Mouse (Mus musculus): ENCODE results near the gene Ccdc110. TPM values are rescaled to one million over a fixed set of nuclear protein-coding genes. Genes with fewer than 3 reads are reported as not detected.

The Ccdc110 gene
- total and polyA plus RNA-seq, 2 experiments from 2014 or later, result 0.38 to 0.46 TPM

DNA sequence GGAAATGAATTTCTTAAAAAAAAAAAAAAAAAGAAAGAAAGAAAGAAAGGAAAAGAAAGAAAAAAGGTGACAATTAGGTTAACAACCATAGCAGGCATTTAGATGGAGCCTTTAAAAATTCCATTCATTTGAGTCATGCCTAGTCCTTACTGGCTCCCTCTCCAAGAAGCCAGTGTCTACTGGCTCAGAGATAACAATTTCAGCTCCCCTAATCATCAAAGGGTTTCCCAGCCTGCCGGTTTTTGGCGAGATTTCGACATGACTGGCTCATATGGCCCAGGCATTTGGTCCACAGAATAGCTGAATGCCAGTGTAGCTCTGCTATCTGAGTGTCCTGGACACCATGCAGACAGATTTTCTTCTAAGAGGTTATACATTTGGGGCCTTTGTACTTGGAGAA, 30.8 kb upstream of the Ccdc110 start:
- 20% methylated on average over 3 of the region's 3 CpGs for WGBS
- H3K27ac ChIP-seq (ENCODE audit: low read depth, low read length), result no peak overlapping the region
- no peaks in the 10 kb centered on the region; the same call in 1 of the 2 replicates for H3K27me3 ChIP-seq (ENCODE audit: insufficient read depth, low read length)
- no peaks in the 10 kb centered on the region for H3K36me3 ChIP-seq (ENCODE audit: insufficient read depth)
- DNase-seq (no peak), ATAC-seq (no peak)
- no peak overlapping the region for H3K9ac ChIP-seq
- H3K4me3 ChIP-seq (ENCODE audit: low read depth, low read length), result no peak overlapping the region
- TF ChIP-seq CTCF (IDR thresholded peaks at IDR 0.05; ENCODE audit: low read depth), result no peak
- H3K9me3 ChIP-seq (ENCODE audit: low read length), result no peaks in the 10 kb centered on the region
- H3K4me2 ChIP-seq (ENCODE audit: low read depth), result no peak overlapping the region
- no peaks in the 10 kb centered on the region for H3K4me1 ChIP-seq (ENCODE audit: insufficient read depth)

DNA sequence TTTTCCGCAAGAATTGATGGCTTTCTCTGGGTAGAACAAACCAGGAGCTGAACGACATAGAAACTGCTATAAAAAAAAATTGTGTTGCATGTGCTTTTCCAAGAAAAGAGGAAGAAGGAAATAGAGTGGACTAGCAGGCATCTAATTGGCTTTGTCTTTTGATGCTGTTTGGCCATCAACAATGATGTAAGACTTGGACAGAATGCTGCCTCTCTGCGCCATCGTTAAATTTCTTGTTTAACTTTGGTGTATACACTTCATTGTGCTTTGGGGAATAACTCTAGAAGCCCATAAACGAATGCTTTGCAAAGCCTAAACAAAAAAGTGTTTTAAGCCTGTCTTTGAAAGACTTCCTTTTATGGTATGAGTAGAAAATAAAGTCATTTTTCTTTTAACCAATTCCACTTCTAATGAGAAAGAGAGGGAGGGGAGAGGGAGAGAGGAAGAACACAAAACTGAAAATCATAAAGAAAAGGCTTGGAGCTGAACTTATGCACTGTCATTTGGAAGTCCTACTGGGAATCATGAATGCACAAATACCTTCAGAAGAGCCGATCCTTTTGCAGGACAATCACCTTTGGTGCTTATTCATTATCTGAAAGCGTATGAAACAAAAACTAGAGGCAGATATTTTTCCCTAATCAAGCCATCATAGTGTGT, 28.7 kb upstream of the Ccdc110 start:
- no peak overlapping the region for H3K4me3 ChIP-seq (ENCODE audit: low read depth, low read length)
- TF ChIP-seq CTCF (IDR thresholded peaks at IDR 0.05; ENCODE audit: low read depth), result no peak
- no peaks in the 10 kb centered on the region for H3K36me3 ChIP-seq (ENCODE audit: insufficient read depth)
- H3K9ac ChIP-seq, result no peak overlapping the region
- H3K27ac ChIP-seq (ENCODE audit: low read depth, low read length), result no peak overlapping the region
- no peak for DNase-seq
- H3K4me2 ChIP-seq (ENCODE audit: low read depth), result no peak overlapping the region
- 15% methylated on average over 7 of the region's 7 CpGs for WGBS
- ATAC-seq, result no peak
- H3K27me3 ChIP-seq (ENCODE audit: insufficient read depth, low read length), result peaks cover 3% of the 10 kb centered on the region
- H3K4me1 ChIP-seq (ENCODE audit: insufficient read depth), result no peaks in the 10 kb centered on the region
- no peaks in the 10 kb centered on the region for H3K9me3 ChIP-seq (ENCODE audit: low read length)

DNA sequence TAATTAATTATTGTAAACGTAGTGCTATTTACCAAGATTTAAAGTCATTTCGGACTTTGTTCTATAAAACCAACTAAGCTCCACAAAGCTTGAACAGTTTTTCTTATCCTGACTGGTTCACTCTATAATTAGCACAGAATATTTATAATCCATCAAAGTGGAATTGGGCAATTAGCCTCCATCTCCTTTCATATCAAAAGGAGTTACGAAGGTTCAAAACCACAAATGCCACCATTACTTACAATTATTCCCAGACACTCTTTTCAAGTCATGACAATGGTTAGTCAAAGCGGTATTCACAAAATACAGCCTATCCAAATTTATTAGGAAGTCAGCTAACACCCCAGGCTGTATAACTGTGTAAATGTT, 28.2 kb upstream of the Ccdc110 start:
- WGBS, result 31% methylated on average over 4 of the region's 4 CpGs
- no peaks in the 10 kb centered on the region for H3K36me3 ChIP-seq (ENCODE audit: insufficient read depth)
- no peak overlapping the region for H3K4me3 ChIP-seq (ENCODE audit: low read depth, low read length)
- no peak overlapping the region for H3K4me2 ChIP-seq (ENCODE audit: low read depth)
- no peaks in the 10 kb centered on the region for H3K9me3 ChIP-seq (ENCODE audit: low read length)
- H3K27ac ChIP-seq (ENCODE audit: low read depth, low read length), result no peak overlapping the region
- TF ChIP-seq CTCF (IDR thresholded peaks at IDR 0.05; ENCODE audit: low read depth), result no peak
- peaks cover 3% of the 10 kb centered on the region for H3K27me3 ChIP-seq (ENCODE audit: insufficient read depth, low read length)
- H3K9ac ChIP-seq, result no peak overlapping the region
- ATAC-seq (no peak), DNase-seq (no peak)
- no peaks in the 10 kb centered on the region for H3K4me1 ChIP-seq (ENCODE audit: insufficient read depth)

DNA sequence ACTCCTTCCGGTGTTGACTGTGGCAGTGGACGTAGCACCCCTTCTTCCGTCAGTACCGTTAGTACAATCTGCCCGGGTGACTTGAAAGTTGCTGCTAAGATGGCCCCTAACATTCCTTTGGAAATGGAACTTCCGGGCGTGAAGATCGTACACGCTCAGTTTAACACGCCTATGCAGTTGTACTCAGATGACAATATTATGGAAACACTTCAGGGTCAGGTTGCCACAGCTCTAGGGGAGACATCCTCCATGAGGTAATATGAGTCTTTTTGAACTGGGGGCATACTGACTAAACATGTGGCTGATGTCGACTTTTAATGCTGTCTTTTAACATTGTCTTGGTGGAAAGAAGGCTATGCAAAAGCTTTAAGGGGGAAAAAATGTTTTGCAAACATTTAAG, 20.7 kb upstream of the Ccdc110 start:
- TF ChIP-seq CTCF (IDR thresholded peaks at IDR 0.05; ENCODE audit: low read depth), result no peak
- no peaks in the 10 kb centered on the region for H3K9me3 ChIP-seq (ENCODE audit: low read length)
- H3K4me1 ChIP-seq (ENCODE audit: insufficient read depth), result no peaks in the 10 kb centered on the region
- no peak overlapping the region for H3K4me3 ChIP-seq (ENCODE audit: low read depth, low read length)
- H3K4me2 ChIP-seq (ENCODE audit: low read depth), result no peak overlapping the region
- H3K36me3 ChIP-seq (ENCODE audit: insufficient read depth), result no peaks in the 10 kb centered on the region
- ATAC-seq, result no peak
- H3K27me3 ChIP-seq (ENCODE audit: insufficient read depth, low read length), result peaks cover 3% of the 10 kb centered on the region; the same call in 1 of the 2 replicates
- DNase-seq, result no peak
- H3K27ac ChIP-seq (ENCODE audit: low read depth, low read length), result no peak overlapping the region
- no peak overlapping the region for H3K9ac ChIP-seq
- WGBS, result 93% methylated on average over 11 of the region's 11 CpGs

DNA sequence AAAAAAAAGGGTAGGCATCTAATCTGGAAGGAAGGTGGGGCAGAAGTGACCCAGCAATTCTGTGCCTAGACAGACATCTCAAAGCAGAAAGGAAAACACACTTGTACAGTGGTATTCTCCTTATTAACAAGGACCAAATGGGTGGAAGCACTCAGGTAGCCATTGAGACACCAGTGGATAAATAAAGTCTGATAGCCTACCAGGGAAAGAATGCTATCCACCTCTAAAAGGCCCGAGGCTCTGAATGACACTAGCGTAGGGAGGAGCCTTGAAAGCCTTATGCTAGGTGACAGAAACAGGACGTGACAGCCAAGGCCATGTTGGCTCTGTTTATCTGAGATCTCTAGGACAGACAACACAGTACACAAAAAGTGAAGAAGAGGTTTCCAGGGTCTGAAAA, 17.9 kb upstream of the Ccdc110 start:
- Histone ChIP-seq H3K9me3 (ENCODE audit: low read length) (no peaks in the 10 kb centered on the region), H3K4me2 (ENCODE audit: low read depth) (no peak overlapping the region), H3K27me3 (ENCODE audit: insufficient read depth, low read length) (no peaks in the 10 kb centered on the region), H3K9ac (no peak overlapping the region), H3K36me3 (ENCODE audit: insufficient read depth) (no peaks in the 10 kb centered on the region), H3K4me1 (ENCODE audit: insufficient read depth) (no peaks in the 10 kb centered on the region), H3K4me3 (ENCODE audit: low read depth, low read length) (no peak overlapping the region), H3K27ac (ENCODE audit: low read depth, low read length) (no peak overlapping the region)
- no peak for DNase-seq
- ATAC-seq, result no peak
- 84% methylated on average over 3 of the region's 3 CpGs for WGBS
- TF ChIP-seq CTCF (IDR thresholded peaks at IDR 0.05; ENCODE audit: low read depth), result no peak

DNA sequence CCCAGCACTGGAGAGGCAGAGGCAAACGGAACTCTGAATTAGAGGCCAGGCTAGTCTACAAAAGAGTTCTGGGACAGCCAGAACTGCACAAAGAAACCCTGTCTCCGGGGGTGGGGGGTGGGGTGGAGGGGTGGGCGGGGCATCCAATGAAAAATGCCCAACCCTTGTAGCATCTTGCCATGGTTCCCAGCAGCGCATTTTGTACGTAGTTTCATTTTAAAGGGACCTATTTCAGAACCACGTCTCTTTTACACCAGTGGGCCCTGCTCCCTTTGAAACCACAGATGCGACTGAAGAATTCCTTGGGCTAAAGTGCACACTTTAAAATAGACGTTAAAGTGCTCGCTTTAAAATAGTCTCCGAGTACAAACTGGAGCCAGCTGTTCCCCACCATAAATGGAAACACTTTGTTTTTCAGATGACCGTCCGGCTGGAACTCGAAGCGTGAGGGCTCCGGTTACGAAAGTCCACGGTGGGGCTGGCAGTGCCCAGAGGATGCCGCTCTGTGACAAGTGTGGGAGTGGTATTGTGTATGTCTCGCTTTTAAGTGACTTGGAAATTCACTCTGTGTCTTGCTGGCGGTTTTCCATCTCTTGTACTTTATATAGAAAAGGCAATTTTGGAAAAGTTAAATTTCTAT, 17.3 kb upstream of the Ccdc110 start:
- Histone ChIP-seq H3K36me3 (ENCODE audit: insufficient read depth) (no peaks in the 10 kb centered on the region), H3K4me2 (ENCODE audit: low read depth) (no peak overlapping the region), H3K27ac (ENCODE audit: low read depth, low read length) (no peak overlapping the region), H3K27me3 (ENCODE audit: insufficient read depth, low read length) (no peaks in the 10 kb centered on the region), H3K4me1 (ENCODE audit: insufficient read depth) (no peaks in the 10 kb centered on the region), H3K4me3 (ENCODE audit: low read depth, low read length) (no peak overlapping the region), H3K9ac (no peak overlapping the region), H3K9me3 (ENCODE audit: low read length) (no peaks in the 10 kb centered on the region)
- 70% methylated on average over 20 of the region's 20 CpGs for WGBS
- no peak for ATAC-seq
- DNase-seq, result no peak
- TF ChIP-seq CTCF (IDR thresholded peaks at IDR 0.05; ENCODE audit: low read depth), result no peak

DNA sequence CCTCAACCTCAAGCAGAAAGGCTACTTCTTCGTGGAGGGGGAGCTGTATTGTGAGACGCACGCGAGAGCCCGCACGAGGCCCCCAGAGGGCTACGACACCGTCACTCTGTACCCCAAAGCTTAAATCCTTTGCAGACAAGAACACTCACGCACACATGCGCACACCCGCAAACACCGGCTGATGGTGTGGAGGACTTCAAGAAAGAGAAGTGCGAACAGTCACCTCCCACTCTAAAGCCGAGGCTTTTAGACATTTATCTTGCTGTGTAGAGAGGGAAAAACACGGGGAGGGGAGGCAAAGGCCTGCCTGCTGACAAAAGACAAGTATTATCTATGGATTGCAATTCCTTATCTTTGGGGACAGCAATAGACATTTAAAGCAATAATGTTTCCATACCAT, 15.5 kb upstream of the Ccdc110 start:
- H3K4me2 ChIP-seq (ENCODE audit: low read depth), result no peak overlapping the region
- WGBS, result 87% methylated on average over 15 of the region's 15 CpGs
- no peak for ATAC-seq

More for the DNA sequence above, 15.5 kb upstream of the Ccdc110 start:
- H3K27me3 ChIP-seq (ENCODE audit: insufficient read depth, low read length), result no peaks in the 10 kb centered on the region
- H3K9me3 ChIP-seq (ENCODE audit: low read length), result no peaks in the 10 kb centered on the region
- DNase-seq, result no peak
- H3K4me3 ChIP-seq (ENCODE audit: low read depth, low read length), result no peak overlapping the region
- no peak overlapping the region for H3K9ac ChIP-seq
- no peak overlapping the region for H3K27ac ChIP-seq (ENCODE audit: low read depth, low read length)
- no peaks in the 10 kb centered on the region for H3K4me1 ChIP-seq (ENCODE audit: insufficient read depth)
- TF ChIP-seq CTCF (IDR thresholded peaks at IDR 0.05; ENCODE audit: low read depth), result no peak
- H3K36me3 ChIP-seq (ENCODE audit: insufficient read depth), result no peaks in the 10 kb centered on the region
